Mouse (Mus musculus) brain, adult 2 months (tissue): ENCODE results near the gene Ccdc85c.

Experiments used
- DNase-seq: peaks from one replicate; pipeline ENCODE4 v3.0.0; 2011; ENCODE audit warnings: low read depth, low spot score

Ccdc85c gene

GRCm38 (mm10) chr12:108294620-108295019, 19.4 kb upstream of the Ccdc85c start:
- DNase-seq: no peak

DNA sequence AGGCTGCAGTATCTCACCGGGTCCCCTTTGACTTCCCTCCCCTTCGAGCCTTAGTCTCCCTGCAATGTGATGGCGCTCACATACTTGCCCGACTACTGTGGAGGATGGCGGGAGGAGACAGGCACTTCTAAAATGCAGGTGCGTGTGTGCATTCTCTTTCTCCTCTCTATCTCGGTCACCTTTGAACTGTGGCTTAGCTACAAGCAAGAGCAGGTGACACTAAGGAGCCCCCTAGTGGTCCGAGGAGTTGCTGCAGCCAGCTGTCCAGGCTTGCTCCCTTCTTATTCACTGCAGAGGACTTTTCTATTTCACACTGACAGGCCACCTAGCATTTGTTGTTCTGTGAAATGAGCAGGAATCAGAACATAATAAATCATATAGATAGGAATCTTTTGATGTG, 17.7 kb upstream of the Ccdc85c start:
- DNase-seq: peak; percentile 92

DNA sequence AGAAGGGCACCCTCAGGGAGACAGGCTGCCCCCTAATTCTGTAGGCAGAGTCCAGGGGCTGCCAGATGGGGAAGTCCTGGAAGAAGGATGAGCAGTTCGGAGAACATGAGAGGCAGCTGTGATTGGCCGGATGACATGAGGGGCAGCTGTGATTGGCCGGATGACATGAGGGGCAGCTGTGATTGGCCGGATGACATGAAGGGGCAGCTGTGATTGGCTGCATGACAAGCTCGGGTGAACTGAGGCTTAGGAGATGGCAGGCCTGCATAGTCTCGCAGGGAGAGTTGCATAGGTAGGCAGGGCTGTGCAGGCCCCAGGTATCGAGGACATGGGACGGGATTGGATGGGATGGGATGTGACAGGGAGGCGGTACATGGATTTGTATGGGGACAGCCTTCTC, 17.2 kb upstream of the Ccdc85c start:
- DNase-seq: peak; percentile 62

- no peak for DNase-seq
Observed at GRCm38 (mm10) chr12:108288127-108288880, 13.1 kb upstream of the Ccdc85c start.

- DNase-seq: peak; percentile 84
Observed at GRCm38 (mm10) chr12:108287011-108287410, 11.8 kb upstream of the Ccdc85c start.

DNA sequence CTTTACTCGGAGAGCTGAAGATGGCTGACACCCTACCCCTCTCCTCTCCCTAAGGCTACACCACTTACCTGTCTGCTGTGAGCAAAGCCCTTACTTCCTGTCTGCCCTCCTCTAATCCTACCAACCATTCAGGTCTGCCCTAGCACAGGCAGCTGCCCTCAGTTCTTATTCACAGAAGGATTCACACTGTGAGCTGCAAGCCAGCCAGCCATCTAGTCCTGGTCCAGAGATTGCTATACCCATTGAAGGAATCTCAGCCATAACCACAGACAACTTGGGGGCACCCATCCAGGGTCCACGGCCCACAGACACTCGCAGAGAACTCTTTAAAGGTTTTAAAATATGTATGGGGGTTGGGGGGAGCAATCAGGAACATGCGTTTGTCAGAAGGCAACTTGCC, 11.2 kb upstream of the Ccdc85c start:
- DNase-seq: no peak

DNA sequence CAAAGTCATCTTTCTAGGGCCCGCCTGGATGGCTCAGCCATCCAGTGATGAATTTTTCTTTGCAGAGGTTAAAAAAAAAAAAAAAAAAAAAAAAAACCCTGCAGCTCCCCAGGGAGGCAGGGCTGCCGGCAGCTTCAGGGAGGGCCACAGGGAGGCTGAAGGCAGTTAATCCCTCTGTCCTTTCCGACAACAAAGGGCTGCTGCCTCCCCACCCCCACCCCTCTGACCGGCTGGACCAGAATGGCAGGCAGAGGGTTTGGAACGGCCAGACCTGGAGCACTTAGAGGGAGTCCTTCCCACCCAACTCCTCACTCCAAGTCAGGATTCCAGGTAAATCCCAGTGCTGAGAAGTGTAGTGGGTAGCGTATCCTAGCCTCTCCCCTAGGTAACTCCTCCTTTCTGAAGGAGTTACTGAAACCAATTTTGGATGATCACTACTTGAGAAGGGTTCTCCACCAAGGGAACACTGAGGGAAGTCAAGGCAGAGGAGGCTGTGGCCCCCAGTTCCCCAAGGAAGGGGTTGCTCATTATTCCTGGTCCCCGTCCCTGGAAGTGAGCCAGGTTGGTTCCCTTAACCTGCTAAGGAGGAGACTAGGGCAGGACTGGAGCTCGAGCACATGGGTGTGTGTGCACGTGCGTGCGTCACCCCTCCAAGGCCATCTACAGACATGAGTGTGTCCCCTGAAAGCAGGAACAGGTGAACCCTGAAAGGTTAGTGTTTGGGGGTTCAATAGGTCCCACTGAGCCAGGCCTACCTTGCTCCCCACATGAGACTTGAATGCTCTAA, 10.2 kb upstream of the Ccdc85c start:
- DNase-seq: no peak

DNA sequence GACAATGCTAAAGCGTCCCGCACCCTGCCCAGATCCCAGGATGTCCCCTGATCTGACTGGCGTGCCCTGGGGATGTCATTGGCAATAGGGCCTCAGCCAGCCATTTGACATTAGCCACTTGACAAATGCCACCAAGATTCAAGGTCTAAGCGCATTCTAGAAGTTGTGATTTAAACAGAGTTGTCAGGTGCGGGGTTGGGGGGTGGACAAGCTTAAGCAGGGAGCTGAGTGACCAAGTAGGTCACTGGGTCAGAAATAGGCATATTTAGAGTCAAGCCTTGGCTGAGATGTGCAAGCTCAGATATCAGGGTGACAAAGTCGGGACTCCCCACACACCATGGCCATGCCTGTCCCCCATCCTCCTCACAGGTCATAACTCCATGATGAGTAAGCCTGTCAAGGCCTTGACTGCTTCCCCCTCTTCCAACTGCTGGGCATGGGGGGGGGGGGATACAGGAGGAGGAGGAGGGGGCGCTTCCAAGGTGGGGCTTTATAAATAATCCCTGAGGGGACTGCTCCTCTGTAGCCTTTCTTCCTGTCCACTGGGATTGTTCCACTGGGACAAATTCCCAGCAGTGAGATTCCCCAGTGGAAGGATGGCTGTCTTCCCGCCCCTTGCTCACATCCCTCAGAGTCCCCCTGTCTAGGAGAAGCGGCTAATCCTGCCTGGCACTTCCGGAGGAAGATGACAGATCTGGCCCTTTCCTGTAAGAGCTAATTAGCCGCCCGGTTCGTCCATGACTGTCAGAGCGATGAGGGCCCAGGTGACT, 9.4 kb upstream of the Ccdc85c start:
- DNase-seq: no peak

GRCm38 (mm10) chr12:108278221-108278918, 3.1 kb upstream of the Ccdc85c start:
- peak; percentile 19 for DNase-seq

- DNase-seq: peak; percentile 71
Observed at GRCm38 (mm10) chr12:108277341-108277841, 2.2 kb upstream of the Ccdc85c start.

DNA sequence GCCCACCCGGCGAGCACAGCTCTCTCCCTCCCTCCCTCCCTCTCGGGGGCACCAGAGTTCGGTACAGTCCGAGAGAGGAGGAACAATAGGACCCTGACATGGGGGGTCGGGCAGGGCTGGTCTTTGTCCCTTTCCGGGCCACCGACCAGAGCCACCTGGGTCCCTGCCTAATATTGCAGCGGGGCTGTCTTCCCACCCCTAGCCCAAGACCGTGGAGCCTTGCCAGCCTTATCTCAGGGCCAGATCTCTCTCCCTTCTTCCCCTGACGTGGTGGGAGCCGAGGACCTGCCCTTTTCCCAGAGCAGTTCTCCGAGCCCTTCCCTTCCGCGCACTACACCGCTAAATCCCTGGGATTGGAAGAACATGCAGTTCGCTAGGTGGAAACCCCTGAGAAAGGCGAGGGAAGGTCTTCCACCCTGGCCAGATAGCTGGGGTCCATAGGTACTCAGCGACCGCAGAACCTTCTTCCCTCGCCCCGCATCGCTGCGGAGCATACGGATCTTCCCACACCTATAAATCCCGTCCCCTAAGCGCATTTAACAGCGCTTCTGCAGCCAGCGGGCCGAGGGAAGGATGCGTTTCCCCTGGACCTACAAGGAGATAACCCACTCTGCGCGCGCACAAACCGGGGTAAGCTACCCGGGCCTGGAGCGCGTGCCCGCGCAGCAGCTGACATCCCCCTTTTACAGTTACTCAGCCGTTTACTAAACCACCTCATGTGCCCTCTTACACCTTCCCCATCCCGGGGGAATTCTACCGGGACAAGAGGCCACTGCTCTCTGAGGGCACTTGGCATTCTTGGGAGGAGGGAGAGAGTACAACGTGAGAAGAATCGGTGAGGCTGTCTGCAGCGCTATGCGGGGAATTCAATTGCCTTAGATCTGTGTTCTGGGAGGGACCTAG, 946 bp upstream of the Ccdc85c start:
- peak; percentile 72 for DNase-seq

DNA sequence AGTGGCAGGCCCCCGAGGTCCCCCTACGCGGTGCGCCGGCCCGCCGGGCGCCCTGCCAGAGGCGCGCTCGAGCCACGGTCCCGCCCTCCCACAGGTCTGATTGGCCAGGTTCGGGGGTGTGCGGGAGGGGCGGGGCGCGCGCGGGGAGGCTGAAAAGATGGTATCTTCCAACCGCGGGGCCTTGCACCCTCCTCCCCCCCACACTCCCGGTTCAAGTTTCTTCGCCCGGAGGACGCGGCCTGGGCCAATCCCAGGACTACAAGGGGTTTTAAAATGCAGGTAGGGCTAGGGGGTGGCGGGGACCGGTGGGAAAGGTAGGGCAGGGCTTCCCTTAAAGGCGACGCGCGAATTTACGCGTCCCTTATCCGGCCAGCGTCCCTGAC, 274 bp upstream of the Ccdc85c start:
- DNase-seq: peak; percentile 99

DNA sequence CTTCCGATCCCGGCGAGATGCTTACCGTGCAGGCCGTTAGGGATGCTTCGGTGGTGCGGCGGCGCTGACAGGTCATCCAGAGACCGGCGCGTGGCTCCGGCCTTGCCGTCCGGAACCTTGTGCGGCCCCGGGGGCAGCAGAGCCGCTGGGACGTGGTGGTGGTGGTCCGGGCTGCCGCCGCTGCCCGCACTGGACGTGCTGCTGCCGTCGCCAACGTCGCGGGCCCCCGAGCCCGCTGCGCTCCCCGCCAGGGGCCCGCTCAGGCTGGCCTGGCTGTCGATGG, 971 bp downstream of the Ccdc85c start:
- DNase-seq: no peak

DNA sequence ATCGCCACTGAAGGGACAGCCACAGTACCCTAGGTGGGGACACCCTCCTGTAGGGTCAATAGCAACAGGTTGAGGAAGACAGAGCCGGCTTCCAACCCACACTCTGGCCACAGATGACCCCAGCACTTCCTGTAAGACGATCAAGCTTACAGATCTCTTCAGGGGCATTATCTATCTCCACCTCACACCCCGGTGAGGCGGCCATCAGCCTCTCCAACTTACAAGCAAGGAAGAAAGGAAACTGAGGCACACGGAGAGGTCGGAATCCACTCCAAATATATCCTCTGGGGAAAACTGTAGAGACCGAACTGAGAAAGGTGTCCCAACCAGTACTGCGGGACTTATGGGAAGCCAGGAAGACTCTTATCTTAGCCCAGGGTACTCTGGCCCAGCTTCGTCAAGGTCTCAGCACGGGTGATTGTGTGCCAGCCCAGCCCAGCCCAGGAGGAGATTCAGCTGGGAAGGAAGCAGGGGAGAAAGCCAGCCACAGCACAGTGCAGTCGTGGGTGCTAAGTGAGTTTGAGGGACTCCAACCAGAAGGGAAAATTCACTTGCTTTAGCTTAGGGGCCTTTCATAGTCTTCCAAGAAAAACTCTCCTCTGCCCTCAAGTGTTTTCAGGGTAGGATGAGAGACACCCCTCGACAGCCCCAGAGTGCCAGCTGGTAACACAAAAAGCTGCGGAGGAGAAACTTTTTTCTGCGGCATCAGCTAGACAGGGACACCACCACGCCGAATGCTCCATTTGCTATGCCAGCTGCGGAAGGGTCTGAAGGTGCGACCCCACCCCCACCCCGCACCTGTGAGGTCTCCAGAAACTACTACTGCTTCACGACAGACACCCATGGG, 1.5 kb downstream of the Ccdc85c start:
- DNase-seq: peak; percentile 19

- peak; percentile 50 for DNase-seq
Observed at GRCm38 (mm10) chr12:108272143-108272635, 3.0 kb downstream of the Ccdc85c start.

- DNase-seq: no peak
Observed at GRCm38 (mm10) chr12:108271351-108272142, 3.7 kb downstream of the Ccdc85c start.

DNA sequence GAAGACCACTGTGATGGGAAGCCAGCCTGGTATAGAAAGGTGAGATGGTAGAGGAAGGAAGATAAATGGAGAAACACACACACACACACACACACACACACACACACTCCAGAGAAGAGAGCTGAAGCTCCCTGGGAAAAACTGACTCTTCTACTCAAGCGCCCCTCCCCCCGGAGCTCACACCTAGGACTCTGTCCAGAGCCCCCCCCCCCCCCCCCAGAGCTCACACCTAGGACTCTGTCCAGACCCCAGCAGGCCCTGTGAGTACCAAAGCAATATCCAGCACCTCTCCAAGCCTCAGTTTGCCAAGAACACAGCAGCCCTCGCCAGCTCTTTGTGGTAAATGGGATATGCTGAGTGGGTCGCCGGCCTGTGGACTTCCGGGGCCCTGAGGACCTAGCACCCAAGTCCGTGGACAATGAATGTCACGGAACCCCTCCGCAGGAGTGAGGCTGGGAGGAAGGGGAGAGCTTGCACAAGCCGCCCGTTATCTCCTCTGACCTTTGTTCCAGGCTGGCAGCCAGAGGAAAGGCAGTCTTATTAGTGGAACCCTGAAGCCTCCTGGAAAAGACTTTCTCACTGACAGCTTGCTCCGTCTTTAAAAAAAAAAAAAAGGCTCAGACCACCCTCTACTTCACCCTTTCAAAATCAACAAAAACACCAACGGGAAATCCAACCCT, 4.8 kb downstream of the Ccdc85c start:
- DNase-seq: peak; percentile 45

DNA sequence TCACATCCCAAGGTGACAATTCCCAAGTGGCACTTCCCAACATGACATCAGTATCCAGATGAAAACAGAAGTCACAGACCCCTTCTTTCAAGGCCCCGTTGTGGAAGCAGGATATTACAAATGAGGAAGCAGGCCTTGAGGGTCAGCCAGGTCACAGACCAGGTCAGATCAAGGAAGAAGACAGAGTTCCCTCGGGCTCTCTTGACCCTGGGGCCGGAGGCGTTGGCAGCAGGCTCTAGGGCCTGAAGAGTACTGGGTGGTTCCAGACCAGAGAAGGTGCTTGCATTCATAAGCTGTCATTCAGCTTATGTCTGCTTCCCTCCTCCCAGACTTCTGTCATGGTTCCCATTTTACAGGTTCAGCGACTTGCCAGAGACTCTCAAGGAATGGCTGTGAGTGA, 5.5 kb downstream of the Ccdc85c start:
- no peak for DNase-seq
